Mouse (Mus musculus) MEL (cell line): ENCODE measurements around the gene Clmp. TPM values are rescaled to one million over a fixed set of nuclear protein-coding genes. Genes with fewer than 3 reads are reported as not detected.

Experiments used
- DNase-seq: peaks from one replicate; pipeline ENCODE4 v3.0.0; 2011; ENCODE audit warnings: low read depth, low spot score
- H3K27ac ChIP-seq: 2 replicates; pipeline ENCODE4 v1.5.1; 2012; ENCODE audit warnings: low read depth, mild to moderate bottlenecking, control low read depth, low read length, moderate library complexity; ENCODE audit not compliant: control insufficient read depth
- H3K27me3 ChIP-seq, 2 experiments: fragments of 150-350 bp in 1 of 2; sonication (generic) in 1 of 2; 2 replicates each; pipeline ENCODE4 v1.6.1; 2012; ENCODE audit warnings: low read length in 2 of 2, mild to moderate bottlenecking in 2 of 2, improper control_type of control experiment in 1 of 2, moderate library complexity in 1 of 2; ENCODE audit not compliant: insufficient read depth in 2 of 2, control insufficient read depth in 1 of 2
- H3K36me3 ChIP-seq, 2 experiments: 2 replicates each; pipeline ENCODE4 v1.6.1; 2012 to 2014; ENCODE audit warnings: low read length in 2 of 2, improper control_type of control experiment in 1 of 2, inconsistent platforms in 1 of 2, mild to moderate bottlenecking in 1 of 2; ENCODE audit not compliant: insufficient read depth in 2 of 2, control insufficient read depth in 1 of 2
- H3K4me1 ChIP-seq, 2 experiments: fragments of 150-350 bp in 1 of 2; sonication (generic) in 1 of 2; 2 replicates each; pipeline ENCODE4 v1.6.1; 2012; ENCODE audit warnings: low read length in 2 of 2, improper control_type of control experiment in 1 of 2, mild to moderate bottlenecking in 1 of 2; ENCODE audit not compliant: insufficient read depth in 2 of 2, control insufficient read depth in 1 of 2
- H3K4me3 ChIP-seq, 2 experiments: fragments of 150-350 bp in 1 of 2; sonication (generic) in 1 of 2; 2 replicates each; pipeline ENCODE4 v1.5.1; 2012; ENCODE audit warnings: low read depth in 2 of 2, low read length in 2 of 2, mild to moderate bottlenecking in 2 of 2, moderate library complexity in 2 of 2, control low read depth in 1 of 2, improper control_type of control experiment in 1 of 2; ENCODE audit not compliant: control insufficient read depth in 1 of 2, insufficient read depth in 1 of 2
- H3K79me2 ChIP-seq: 2 replicates; pipeline ENCODE4 v1.6.1; 2012; ENCODE audit warnings: mild to moderate bottlenecking, low read length, moderate library complexity; ENCODE audit not compliant: control insufficient read depth, poor library complexity, insufficient read depth
- H3K9ac ChIP-seq: 2 replicates; pipeline ENCODE4 v1.6.1; 2012; ENCODE audit warnings: low read depth, mild to moderate bottlenecking, control low read depth, low read length, moderate library complexity; ENCODE audit not compliant: control insufficient read depth, poor library complexity, severe bottlenecking
- H3K9me3 ChIP-seq: fragments of 150-350 bp; sonication (generic); replicated peaks from 2 replicates; pipeline ENCODE4 v1.6.1; 2012; ENCODE audit warnings: mild to moderate bottlenecking, low read length, improper control_type of control experiment, moderate library complexity; ENCODE audit not compliant: insufficient read depth
- BHLHE40 ChIP-seq: IDR thresholded peaks from 2 replicates; pipeline ENCODE4 v1.6.1; 2012; ENCODE audit warnings: low read depth, mild to moderate bottlenecking, inconsistent platforms, low read length, improper control_type of control experiment, borderline replicate concordance
- ELF1 ChIP-seq: IDR thresholded peaks from 2 replicates; pipeline ENCODE4 v1.6.1; 2014; ENCODE audit warnings: low read depth, mild to moderate bottlenecking, inconsistent platforms, low read length, improper control_type of control experiment, moderate library complexity
- EP300 ChIP-seq, 2 experiments: IDR thresholded peaks; 2 replicates each; pipeline ENCODE4 v1.6.1; 2011; ENCODE audit warnings: improper control_type of control experiment in 2 of 2, low read length in 2 of 2, low read depth in 1 of 2, mild to moderate bottlenecking in 1 of 2
- GABPA ChIP-seq: IDR thresholded peaks from 2 replicates; pipeline ENCODE4 v1.6.1; 2012; ENCODE audit warnings: low read depth, mild to moderate bottlenecking, inconsistent platforms, low read length, improper control_type of control experiment, moderate library complexity
- MAFK ChIP-seq: IDR thresholded peaks from 2 replicates; pipeline ENCODE4 v1.6.1; 2011; ENCODE audit warnings: low read depth, mild to moderate bottlenecking, low read length, improper control_type of control experiment, borderline replicate concordance
- MAZ ChIP-seq: IDR thresholded peaks from 2 replicates; pipeline ENCODE4 v1.6.1; 2012; ENCODE audit warnings: low read depth, mild to moderate bottlenecking, inconsistent platforms, low read length, improper control_type of control experiment
- MEF2A ChIP-seq: IDR thresholded peaks from 2 replicates; pipeline ENCODE4 v1.6.1; 2014; ENCODE audit warnings: low read depth, mild to moderate bottlenecking, inconsistent platforms, low read length, improper control_type of control experiment; ENCODE audit not compliant: poor library complexity, insufficient replicate concordance, severe bottlenecking; ENCODE audit errors: extremely low read depth
- MXI1 ChIP-seq: IDR thresholded peaks from 2 replicates; pipeline ENCODE4 v1.6.1; 2011; ENCODE audit warnings: mild to moderate bottlenecking, low read depth, low read length, improper control_type of control experiment
- MYB ChIP-seq: IDR thresholded peaks from 2 replicates; pipeline ENCODE4 v1.6.1; 2011; ENCODE audit warnings: mild to moderate bottlenecking, low read depth, low read length, improper control_type of control experiment
- POLR2A ChIP-seq, 2 experiments: IDR thresholded peaks; 2 replicates each; pipeline ENCODE4 v1.6.1; 2011 to 2012; ENCODE audit warnings: low read length in 2 of 2, mild to moderate bottlenecking in 2 of 2, control low read depth in 1 of 2, improper control_type of control experiment in 1 of 2, low read depth in 1 of 2, moderate library complexity in 1 of 2; ENCODE audit not compliant: control insufficient read depth in 1 of 2, insufficient read depth in 1 of 2, poor library complexity in 1 of 2
- RCOR1 ChIP-seq: IDR thresholded peaks from 2 replicates; pipeline ENCODE4 v1.6.1; 2012; ENCODE audit warnings: low read depth, mild to moderate bottlenecking, inconsistent platforms, low read length, improper control_type of control experiment
- SIN3A ChIP-seq: IDR thresholded peaks from 2 replicates; pipeline ENCODE4 v1.6.1; 2012; ENCODE audit warnings: low read length, improper control_type of control experiment, inconsistent platforms
- TAL1 ChIP-seq: IDR thresholded peaks from 2 replicates; pipeline ENCODE4 v1.6.1; 2012; ENCODE audit warnings: mild to moderate bottlenecking, inconsistent platforms, low read length, moderate library complexity, mixed read lengths
- TBP ChIP-seq: IDR thresholded peaks from 2 replicates; pipeline ENCODE4 v1.8.0; 2011; ENCODE audit warnings: low read depth, low read length, improper control_type of control experiment
- UBTF ChIP-seq: IDR thresholded peaks from 2 replicates; pipeline ENCODE4 v1.6.1; 2012; ENCODE audit warnings: low read depth, mild to moderate bottlenecking, inconsistent platforms, low read length, improper control_type of control experiment, moderate library complexity, borderline replicate concordance; ENCODE audit not compliant: insufficient read depth
- USF2 ChIP-seq, 2 experiments: IDR thresholded peaks; 2 replicates each; pipeline ENCODE4 v1.6.1; 2011 to 2012; ENCODE audit warnings: improper control_type of control experiment in 2 of 2, low read length in 2 of 2, borderline replicate concordance in 1 of 2, inconsistent platforms in 1 of 2, low read depth in 1 of 2, mild to moderate bottlenecking in 1 of 2; ENCODE audit not compliant: insufficient read depth in 1 of 2
- ZC3H11A ChIP-seq: IDR thresholded peaks from 2 replicates; pipeline ENCODE4 v1.6.1; 2012; ENCODE audit warnings: low read depth, mild to moderate bottlenecking, inconsistent platforms, low read length, improper control_type of control experiment
- ZMIZ1 ChIP-seq: IDR thresholded peaks from 2 replicates; pipeline ENCODE4 v1.6.1; 2012; ENCODE audit warnings: low read depth, mild to moderate bottlenecking, inconsistent platforms, low read length, improper control_type of control experiment, moderate library complexity
- ZNF384 ChIP-seq: IDR thresholded peaks from 2 replicates; pipeline ENCODE4 v1.6.1; 2012; ENCODE audit warnings: low read depth, mild to moderate bottlenecking, inconsistent platforms, low read length, improper control_type of control experiment
- polyA plus RNA-seq, 2 experiments: library from polyadenylated mRNA; stranded (reverse) in 1 of 2; unstranded in 1 of 2; fragments of >175 nt in 1 of 2; fragments of >200 nt in 1 of 2; gene quantifications; 2 replicates each; pipeline versions ENCODE4 v1.2.1 to v1.2.4; 2012; ENCODE audit warnings: low replicate concordance in 2 of 2, low read depth in 1 of 2; ENCODE audit not compliant: insufficient read length in 2 of 2, insufficient read depth in 1 of 2, missing spikeins in 1 of 2
- total RNA-seq: library from RNA; depleted of rRNA; stranded (reverse); fragments of 300-350 nt; gene quantifications from 2 replicates; pipeline ENCODE4 v1.2.3, GENCODE M21; 2012

Gene Clmp
- total and polyA plus RNA-seq, 3 experiments: not detected

DNA sequence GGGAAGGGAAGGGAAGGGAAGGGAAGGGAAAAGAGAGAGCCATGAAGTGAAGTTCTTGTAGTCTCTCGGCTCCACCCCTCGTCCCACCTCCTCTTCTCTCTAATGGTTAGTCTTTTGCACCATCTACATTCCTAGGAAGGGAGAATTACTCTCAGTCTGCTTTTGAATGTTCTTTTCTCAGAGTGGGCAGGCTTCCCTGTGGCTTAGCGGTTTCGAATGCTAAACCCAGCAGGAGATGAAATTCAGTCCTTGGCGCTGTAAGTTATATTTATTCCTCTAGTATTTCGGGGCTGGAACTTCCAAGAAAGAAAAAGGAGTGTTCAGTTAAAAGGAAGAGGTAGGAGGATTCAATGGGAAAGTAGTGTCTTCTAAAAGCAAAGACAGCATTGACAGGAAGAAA, 51.4 kb downstream of the Clmp start:
- no peaks in the 10 kb centered on the region for H3K36me3 ChIP-seq
- no peak overlapping the region for H3K4me3 ChIP-seq
- no peak overlapping the region for H3K9ac ChIP-seq
- no peak overlapping the region for H3K27ac ChIP-seq
- H3K27me3 ChIP-seq: no peaks in the 10 kb centered on the region
- H3K79me2 ChIP-seq: no peaks in the 10 kb centered on the region
- H3K9me3 ChIP-seq: no peaks in the 10 kb centered on the region
- no peak for TF ChIP-seq ZMIZ1
- no peak for TF ChIP-seq MXI1
- no peak for TF ChIP-seq TBP
- TF ChIP-seq POLR2A (IDR thresholded peaks at IDR 0.05; ENCODE audit: control insufficient read depth in 1 of 2, insufficient read depth in 1 of 2, low read depth in 1 of 2, low read length in 2 of 2, poor library complexity in 1 of 2): no peak
- no peak for TF ChIP-seq MYB
- no peak for TF ChIP-seq GABPA
- no peak for TF ChIP-seq MAZ
- TF ChIP-seq UBTF: no peak
- no peak for TF ChIP-seq BHLHE40
- no peak for TF ChIP-seq SIN3A
- TF ChIP-seq ZC3H11A: no peak
- no peak for TF ChIP-seq EP300 (IDR thresholded peaks at IDR 0.05; ENCODE audit: low read depth in 1 of 2, low read length in 2 of 2)
- DNase-seq: no peak
- no peaks in the 10 kb centered on the region for H3K4me1 ChIP-seq

DNA sequence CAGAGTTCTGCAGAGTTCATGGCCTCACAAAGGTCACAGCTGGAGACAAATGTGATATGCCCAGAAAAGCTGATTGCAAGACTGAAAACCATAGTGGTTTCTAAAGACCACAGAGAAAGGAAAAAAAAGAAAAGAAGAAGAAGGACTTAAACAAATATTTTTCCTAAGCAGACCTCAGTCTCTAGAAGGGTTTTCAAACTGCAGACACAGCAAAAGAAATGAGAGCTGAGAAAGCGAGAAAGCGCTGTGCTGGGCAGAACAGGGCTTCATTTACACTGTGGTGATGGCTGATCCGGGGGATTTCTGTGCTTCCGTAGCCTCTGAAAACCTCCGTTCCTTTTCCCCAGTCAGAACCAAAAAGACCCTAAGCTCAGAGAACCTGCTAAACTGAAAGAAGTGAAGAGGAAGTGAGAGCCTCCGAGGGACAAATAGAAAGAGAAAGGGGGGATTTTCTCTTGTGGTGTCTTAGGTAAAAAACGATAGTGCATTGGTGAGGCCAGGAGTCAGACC, 57.8 kb downstream of the Clmp start:
- H3K36me3 ChIP-seq: no peaks in the 10 kb centered on the region
- no peak overlapping the region for H3K27ac ChIP-seq
- no peaks in the 10 kb centered on the region for H3K9me3 ChIP-seq
- no peak overlapping the region for H3K4me3 ChIP-seq
- no peaks in the 10 kb centered on the region for H3K4me1 ChIP-seq
- peaks cover 0 to 2% of the 10 kb centered on the region in 2 experiments; a peak in 2 of 4 replicates for H3K27me3 ChIP-seq
- TF ChIP-seq ZNF384 (no peak), TAL1 (no peak), USF2 (IDR thresholded peaks at IDR 0.05; ENCODE audit: borderline replicate concordance in 1 of 2, insufficient read depth in 1 of 2, low read depth in 1 of 2, low read length in 2 of 2) (no peak), MAFK (no peak), ELF1 (no peak), TBP (no peak), MEF2A (no peak), RCOR1 (no peak)
- no peaks in the 10 kb centered on the region for H3K79me2 ChIP-seq
- no peak for DNase-seq
- no peak overlapping the region for H3K9ac ChIP-seq
